Mouse (Mus musculus) forebrain, embryonic 12.5 days (tissue): ENCODE data around the gene Ptcd1. TPM values are rescaled to one million over a fixed set of nuclear protein-coding genes. Genes with fewer than 3 reads are reported as not detected.
A peak's percentile ranks its signal among the peaks of the same experiment; 100 is the strongest.

Source experiments
- ATAC-seq: fragments of 200-750 bp; cut with Nextera tagmentation; 2 replicates; pipeline ENCODE4 v1.8.0; 2017; ENCODE audit warnings: moderate TSS enrichment; ENCODE audit not compliant: low FRiP score
- H3K27ac ChIP-seq: fragments of 300-500 bp; sonication (generic); 2 replicates; pipeline ENCODE4 v1.5.1; 2016; ENCODE audit warnings: mild to moderate bottlenecking
- H3K27me3 ChIP-seq: fragments of 300-500 bp; sonication (generic); 2 replicates; pipeline ENCODE4 v1.6.1; 2016; ENCODE audit warnings: mild to moderate bottlenecking
- H3K36me3 ChIP-seq: fragments of 300-500 bp; sonication (generic); replicated peaks from 2 replicates; pipeline ENCODE4 v1.6.1; 2016; ENCODE audit warnings: mild to moderate bottlenecking
- H3K4me1 ChIP-seq: fragments of 300-500 bp; sonication (generic); 2 replicates; pipeline ENCODE4 v1.6.1; 2016
- H3K4me2 ChIP-seq: fragments of 300-500 bp; sonication (generic); 2 replicates; pipeline ENCODE4 v1.6.1; 2016; ENCODE audit warnings: mild to moderate bottlenecking, moderate library complexity
- H3K4me3 ChIP-seq: fragments of 300-500 bp; sonication (generic); replicated peaks from 2 replicates; pipeline ENCODE4 v1.5.1; 2016; ENCODE audit warnings: mild to moderate bottlenecking
- H3K9ac ChIP-seq: fragments of 300-500 bp; sonication (generic); 2 replicates; pipeline ENCODE4 v1.6.1; 2016; ENCODE audit warnings: mild to moderate bottlenecking
- H3K9me3 ChIP-seq: fragments of 300-500 bp; sonication (generic); 2 replicates; pipeline ENCODE4 v1.6.1; 2016
- WGBS: fragments of 180-500 bp; shearing (Covaris S2); methylation state at CpG from one replicate; pipeline ENCODE4 v1.1.7; 2016; 5-methylcytosine and 5-hydroxymethylcytosine counted together
- polyA plus RNA-seq: library from polyadenylated mRNA; unstranded; fragments of >200 nt; fragmentation: Nextera tagmentation; extraction: Ambion mirVana; gene quantifications from 2 replicates; pipeline ENCODE4 v1.2.1, GENCODE M21; 2016

Ptcd1 gene
- polyA plus RNA-seq, 1 experiment from 2014 or later = 19.5 TPM

GRCm38 (mm10) chr5:145120921-145121320, 46.0 kb downstream of the Ptcd1 start:
- ATAC-seq = no peak

GRCm38 (mm10) chr5:145119385-145119784, 47.5 kb downstream of the Ptcd1 start:
- Histone ChIP-seq H3K4me3 (no peak overlapping the region), H3K36me3 (peaks cover 14% of the 10 kb centered on the region), H3K9ac (no peak overlapping the region), H3K4me1 (peaks cover 4% of the 10 kb centered on the region; the same call in 1 of the 2 replicates), H3K27ac (no peak overlapping the region), H3K4me2 (no peak overlapping the region), H3K27me3 (peaks cover 21% of the 10 kb centered on the region), H3K9me3 (0 out of 2 replicates have a peak, but pooled peaks cover 3% of the 10 kb centered on the region)
- WGBS = 85% methylated on average over 2 of the region's 2 CpGs
- ATAC-seq = no peak

More at GRCm38 (mm10) chr5:145120921-145121320, 46.0 kb downstream of the Ptcd1 start:
- H3K9me3 ChIP-seq = 0 out of 2 replicates have a peak, but pooled peaks cover 3% of the 10 kb centered on the region
- peaks cover 6% of the 10 kb centered on the region; the same call in 1 of the 2 replicates for H3K27me3 ChIP-seq
- H3K4me1 ChIP-seq = no peaks in the 10 kb centered on the region
- H3K4me2 ChIP-seq = no peak overlapping the region
- H3K9ac ChIP-seq = no peak overlapping the region
- 68% methylated on average over 7 of the region's 7 CpGs for WGBS
- no peak overlapping the region for H3K4me3 ChIP-seq
- H3K36me3 ChIP-seq = peaks cover 29% of the 10 kb centered on the region
- no peak overlapping the region for H3K27ac ChIP-seq

GRCm38 (mm10) chr5:145118461-145118860, 48.4 kb downstream of the Ptcd1 start:
- peaks cover 5% of the 10 kb centered on the region for H3K36me3 ChIP-seq
- H3K4me3 ChIP-seq = no peak overlapping the region
- H3K27me3 ChIP-seq = peaks cover 30% of the 10 kb centered on the region
- 88% methylated on average over 5 of the region's 5 CpGs for WGBS
- no peak for ATAC-seq
- no peak overlapping the region for H3K4me2 ChIP-seq
- no peak overlapping the region for H3K9ac ChIP-seq
- peaks cover 11% of the 10 kb centered on the region; the same call in 1 of the 2 replicates for H3K4me1 ChIP-seq
- H3K9me3 ChIP-seq = 0 out of 2 replicates have a peak, but pooled peaks cover 3% of the 10 kb centered on the region
- no peak overlapping the region for H3K27ac ChIP-seq

GRCm38 (mm10) chr5:145118005-145118404, 48.9 kb downstream of the Ptcd1 start:
- Histone ChIP-seq H3K4me1 (peaks cover 11% of the 10 kb centered on the region; the same call in 1 of the 2 replicates), H3K9me3 (0 out of 2 replicates have a peak, but pooled peaks cover 3% of the 10 kb centered on the region), H3K4me2 (no peak overlapping the region), H3K9ac (no peak overlapping the region), H3K36me3 (0 out of 2 replicates have a peak, but pooled peaks cover under 1% of the 10 kb centered on the region), H3K4me3 (no peak overlapping the region), H3K27ac (no peak overlapping the region), H3K27me3 (peaks cover 34% of the 10 kb centered on the region)
- no peak for ATAC-seq
- 76% methylated on average over 6 of the region's 6 CpGs for WGBS

GRCm38 (mm10) chr5:145116916-145117315, 50.0 kb downstream of the Ptcd1 start:
- ATAC-seq = no peak
- Histone ChIP-seq H3K9me3 (0 out of 2 replicates have a peak, but pooled peaks cover 3% of the 10 kb centered on the region), H3K27me3 (peaks cover 39% of the 10 kb centered on the region), H3K9ac (no peak overlapping the region), H3K27ac (no peak overlapping the region), H3K4me3 (no peak overlapping the region), H3K36me3 (no peaks in the 10 kb centered on the region), H3K4me2 (no peak overlapping the region), H3K4me1 (peaks cover 11% of the 10 kb centered on the region; the same call in 1 of the 2 replicates)
- 47% methylated on average over 10 of the region's 10 CpGs for WGBS

GRCm38 (mm10) chr5:145116316-145116715, 50.6 kb downstream of the Ptcd1 start:
- peaks cover 39% of the 10 kb centered on the region for H3K27me3 ChIP-seq
- 70% methylated on average over 4 of the region's 4 CpGs for WGBS
- no peak overlapping the region for H3K9ac ChIP-seq
- no peak for ATAC-seq
- H3K36me3 ChIP-seq = no peaks in the 10 kb centered on the region
- H3K4me3 ChIP-seq = no peak overlapping the region
- no peak overlapping the region for H3K27ac ChIP-seq
- H3K4me1 ChIP-seq = peaks cover 11% of the 10 kb centered on the region; the same call in 1 of the 2 replicates
- H3K9me3 ChIP-seq = 0 out of 2 replicates have a peak, but pooled peaks cover 3% of the 10 kb centered on the region
- H3K4me2 ChIP-seq = no peak overlapping the region

- H3K27ac ChIP-seq = no peak overlapping the region
- no peak overlapping the region for H3K4me2 ChIP-seq
- 0 out of 2 replicates have a peak, but pooled peaks cover 3% of the 10 kb centered on the region for H3K9me3 ChIP-seq
- no peak for ATAC-seq
- H3K27me3 ChIP-seq = peaks cover 39% of the 10 kb centered on the region
- no peak overlapping the region for H3K4me3 ChIP-seq
- H3K9ac ChIP-seq = no peak overlapping the region
- peaks cover under 1% of the 10 kb centered on the region for H3K36me3 ChIP-seq
- H3K4me1 ChIP-seq = peaks cover 11% of the 10 kb centered on the region; the same call in 1 of the 2 replicates
- 94% methylated on average over 5 of the region's 5 CpGs for WGBS
Observed at GRCm38 (mm10) chr5:145115736-145116135, 51.2 kb downstream of the Ptcd1 start.

- Histone ChIP-seq H3K4me1 (peaks cover 11% of the 10 kb centered on the region; the same call in 1 of the 2 replicates), H3K27me3 (peaks cover 39% of the 10 kb centered on the region), H3K9ac (peak overlapping the region; percentile 60), H3K4me3 (peak overlapping the region; percentile 53), H3K36me3 (peaks cover 9% of the 10 kb centered on the region), H3K9me3 (0 out of 2 replicates have a peak, but pooled peaks cover 3% of the 10 kb centered on the region), H3K27ac (no peak overlapping the region), H3K4me2 (peak overlapping the region; percentile 70)
- 17% methylated on average over 40 of the region's 40 CpGs for WGBS
- peak; percentile 33 for ATAC-seq
Observed at GRCm38 (mm10) chr5:145114606-145115473, 52.1 kb downstream of the Ptcd1 start.

GRCm38 (mm10) chr5:145114071-145114605, 52.8 kb downstream of the Ptcd1 start, which contains the start of gene Arpc1b:
Gene Arpc1b, plus strand, starts transcription at chr5:145114215.
- H3K27ac ChIP-seq = no peak within 1 kb of the TSS
- peaks cover 11% of the 10 kb centered on the region; the same call in 1 of the 2 replicates for H3K4me1 ChIP-seq
- no peaks in the 10 kb centered on the region for H3K9me3 ChIP-seq
- WGBS = under 1% methylated on average over 38 of the region's 53 CpGs
- peak within 1 kb of the TSS; percentile 70 for H3K4me2 ChIP-seq
- peak within 1 kb of the TSS; percentile 53 for H3K4me3 ChIP-seq
- peaks cover 39% of the 10 kb centered on the region for H3K27me3 ChIP-seq
- H3K9ac ChIP-seq = peak within 1 kb of the TSS; percentile 60
- peaks cover 16% of the 10 kb centered on the region for H3K36me3 ChIP-seq
- peak; percentile 62; the same call in 1 of the 2 replicates for ATAC-seq

GRCm38 (mm10) chr5:145113416-145113815, 53.5 kb downstream of the Ptcd1 start:
- peak overlapping the region; percentile 70 for H3K4me2 ChIP-seq
- H3K27me3 ChIP-seq = peaks cover 39% of the 10 kb centered on the region
- H3K4me3 ChIP-seq = peak overlapping the region; percentile 53
- H3K9ac ChIP-seq = no peak overlapping the region
- no peaks in the 10 kb centered on the region for H3K9me3 ChIP-seq
- H3K36me3 ChIP-seq = peaks cover 22% of the 10 kb centered on the region
- H3K4me1 ChIP-seq = peaks cover 11% of the 10 kb centered on the region; the same call in 1 of the 2 replicates
- no peak overlapping the region for H3K27ac ChIP-seq
- WGBS = 48% methylated on average over 2 of the region's 2 CpGs
- no peak for ATAC-seq

- H3K4me2 ChIP-seq = no peak overlapping the region
- no peak for ATAC-seq
- no peak overlapping the region for H3K27ac ChIP-seq
- no peak overlapping the region for H3K4me3 ChIP-seq
- no peak overlapping the region for H3K9ac ChIP-seq
- 81% methylated on average over 8 of the region's 8 CpGs for whole genome bisulfite sequencing
- peaks cover 11% of the 10 kb centered on the region; the same call in 1 of the 2 replicates for H3K4me1 ChIP-seq
- H3K36me3 ChIP-seq = peaks cover 31% of the 10 kb centered on the region
- H3K27me3 ChIP-seq = peaks cover 39% of the 10 kb centered on the region
- no peaks in the 10 kb centered on the region for H3K9me3 ChIP-seq
Observed at GRCm38 (mm10) chr5:145112566-145112965, 54.3 kb downstream of the Ptcd1 start.

GRCm38 (mm10) chr5:145110401-145110800, 56.5 kb downstream of the Ptcd1 start:
- no peak for ATAC-seq
- 86% methylated on average over 6 of the region's 6 CpGs for WGBS

More at GRCm38 (mm10) chr5:145110401-145110800, 56.5 kb downstream of the Ptcd1 start:
- Histone ChIP-seq H3K9me3 (no peaks in the 10 kb centered on the region), H3K9ac (no peak overlapping the region), H3K4me1 (peaks cover 11% of the 10 kb centered on the region; the same call in 1 of the 2 replicates), H3K27me3 (peaks cover 28% of the 10 kb centered on the region), H3K27ac (no peak overlapping the region), H3K4me2 (no peak overlapping the region), H3K36me3 (peaks cover 52% of the 10 kb centered on the region), H3K4me3 (no peak overlapping the region)
